Mouse (Mus musculus): Measurements from ENCODE around the gene Timmdc1. TPM values are rescaled to one million over a fixed set of nuclear protein-coding genes. Genes with fewer than 3 reads are reported as not detected.
A peak's percentile ranks its signal among the peaks of the same experiment; 100 is the strongest.
"Not testable (repeated sequence)": the region's sequence is repeated elsewhere in the genome, so short reads cannot be mapped to it uniquely, and the experiment has no call there.

Timmdc1 gene
- polyA plus RNA-seq, 1 experiment: 7.8 TPM

- DNase-seq (ENCODE audit: low read depth in 1 of 2, low spot score in 2 of 2): no peak
- 84% methylated on average over 3 of the region's 3 CpGs for WGBS
- Histone ChIP-seq H3K27me3 (ENCODE audit: control insufficient read depth, insufficient read depth, low read length) (no peaks in the 10 kb centered on the region), H3K27ac (ENCODE audit: insufficient read depth, low read length) (no peak overlapping the region), H3K4me1 (ENCODE audit: control insufficient read depth, insufficient read depth, insufficient read length) (peaks cover 3% of the 10 kb centered on the region; the same call in 1 of the 2 replicates), H3K36me3 (ENCODE audit: control insufficient read depth, insufficient read depth, low read length) (no peaks in the 10 kb centered on the region), H3K4me3 (ENCODE audit: extremely low read depth, insufficient read depth, insufficient read length) (no peak overlapping the region)
- TF ChIP-seq POLR2A (IDR thresholded peaks at IDR 0.05; ENCODE audit: low read depth, low read length): no peak
- TF ChIP-seq CTCF (IDR thresholded peaks at IDR 0.05; ENCODE audit: extremely low read depth, insufficient read depth, insufficient read length, insufficient replicate concordance): no peak
Measured at GRCm38 (mm10) chr16:38478296-38478695, 44.2 kb downstream of the Timmdc1 start.

GRCm38 (mm10) chr16:38477241-38477608, 45.2 kb downstream of the Timmdc1 start:
- WGBS: 68% methylated on average over 14 of the region's 14 CpGs

GRCm38 (mm10) chr16:38476312-38477240, 45.9 kb downstream of the Timmdc1 start:
- TF ChIP-seq POLR2A (IDR thresholded peaks at IDR 0.05; ENCODE audit: low read depth, low read length) (no peak), CTCF (IDR thresholded peaks at IDR 0.05; ENCODE audit: extremely low read depth, insufficient read depth, insufficient read length, insufficient replicate concordance) (no peak)
- Histone ChIP-seq H3K27ac (ENCODE audit: insufficient read depth, low read length) (peak overlapping the region; percentile 32; the same call in 1 of the 2 replicates), H3K4me3 (ENCODE audit: extremely low read depth, insufficient read depth, insufficient read length) (peak overlapping the region; percentile 58), H3K4me1 (ENCODE audit: control insufficient read depth, insufficient read depth, insufficient read length) (peaks cover 3% of the 10 kb centered on the region; the same call in 1 of the 2 replicates), H3K27me3 (ENCODE audit: control insufficient read depth, insufficient read depth, low read length) (no peaks in the 10 kb centered on the region), H3K36me3 (ENCODE audit: control insufficient read depth, insufficient read depth, low read length) (no peaks in the 10 kb centered on the region)
- WGBS: 8% methylated on average over 34 of the region's 34 CpGs
- no peak for DNase-seq (ENCODE audit: low read depth in 1 of 2, low spot score in 2 of 2)

More at GRCm38 (mm10) chr16:38477241-38477608, 45.2 kb downstream of the Timmdc1 start:
- peak overlapping the region; percentile 58; the same call in 1 of the 2 replicates for H3K4me3 ChIP-seq (ENCODE audit: extremely low read depth, insufficient read depth, insufficient read length)
- not testable (repeated sequence) for H3K27ac ChIP-seq (ENCODE audit: insufficient read depth, low read length); DNase-seq (ENCODE audit: low read depth in 1 of 2, low spot score in 2 of 2); H3K27me3 ChIP-seq (ENCODE audit: control insufficient read depth, insufficient read depth, low read length); H3K4me1 ChIP-seq (ENCODE audit: control insufficient read depth, insufficient read depth, insufficient read length); H3K36me3 ChIP-seq (ENCODE audit: control insufficient read depth, insufficient read depth, low read length)

GRCm38 (mm10) chr16:38475681-38476311, 46.7 kb downstream of the Timmdc1 start:
- Histone ChIP-seq H3K36me3 (ENCODE audit: control insufficient read depth, insufficient read depth, low read length) (no peaks in the 10 kb centered on the region), H3K4me1 (ENCODE audit: control insufficient read depth, insufficient read depth, insufficient read length) (peaks cover 3% of the 10 kb centered on the region; the same call in 1 of the 2 replicates), H3K4me3 (ENCODE audit: extremely low read depth, insufficient read depth, insufficient read length) (peak overlapping the region; percentile 58; the same call in 1 of the 2 replicates), H3K27me3 (ENCODE audit: control insufficient read depth, insufficient read depth, low read length) (no peaks in the 10 kb centered on the region), H3K27ac (ENCODE audit: insufficient read depth, low read length) (no peak overlapping the region)
- TF ChIP-seq POLR2A (IDR thresholded peaks at IDR 0.05; ENCODE audit: low read depth, low read length) (no peak), CTCF (IDR thresholded peaks at IDR 0.05; ENCODE audit: extremely low read depth, insufficient read depth, insufficient read length, insufficient replicate concordance) (no peak)
- WGBS: 37% methylated on average over 4 of the region's 4 CpGs
- DNase-seq (ENCODE audit: low read depth in 1 of 2, low spot score in 2 of 2): no peak

GRCm38 (mm10) chr16:38474677-38475286, 47.7 kb downstream of the Timmdc1 start:
- Histone ChIP-seq H3K4me3 (ENCODE audit: extremely low read depth, insufficient read depth, insufficient read length) (no peak overlapping the region), H3K36me3 (ENCODE audit: control insufficient read depth, insufficient read depth, low read length) (no peaks in the 10 kb centered on the region), H3K4me1 (ENCODE audit: control insufficient read depth, insufficient read depth, insufficient read length) (peaks cover 3% of the 10 kb centered on the region; the same call in 1 of the 2 replicates), H3K27ac (ENCODE audit: insufficient read depth, low read length) (no peak overlapping the region), H3K27me3 (ENCODE audit: control insufficient read depth, insufficient read depth, low read length) (no peaks in the 10 kb centered on the region)
- 67% methylated on average over 9 of the region's 9 CpGs for WGBS
- DNase-seq (ENCODE audit: low read depth in 1 of 2, low spot score in 2 of 2): no peak
- TF ChIP-seq CTCF (IDR thresholded peaks at IDR 0.05; ENCODE audit: extremely low read depth, insufficient read depth, insufficient read length, insufficient replicate concordance) (no peak), POLR2A (IDR thresholded peaks at IDR 0.05; ENCODE audit: low read depth, low read length) (no peak)

GRCm38 (mm10) chr16:38473661-38474060, 48.8 kb downstream of the Timmdc1 start:
- H3K36me3 ChIP-seq (ENCODE audit: control insufficient read depth, insufficient read depth, low read length): no peaks in the 10 kb centered on the region
- H3K4me1 ChIP-seq (ENCODE audit: control insufficient read depth, insufficient read depth, insufficient read length): peaks cover 3% of the 10 kb centered on the region; the same call in 1 of the 2 replicates
- WGBS: 82% methylated on average over 5 of the region's 5 CpGs
- DNase-seq (ENCODE audit: low read depth in 1 of 2, low spot score in 2 of 2): no peak
- TF ChIP-seq POLR2A (IDR thresholded peaks at IDR 0.05; ENCODE audit: low read depth, low read length) (no peak), CTCF (IDR thresholded peaks at IDR 0.05; ENCODE audit: extremely low read depth, insufficient read depth, insufficient read length, insufficient replicate concordance) (no peak)
- H3K27ac ChIP-seq (ENCODE audit: insufficient read depth, low read length): no peak overlapping the region
- no peaks in the 10 kb centered on the region for H3K27me3 ChIP-seq (ENCODE audit: control insufficient read depth, insufficient read depth, low read length)
- H3K4me3 ChIP-seq (ENCODE audit: extremely low read depth, insufficient read depth, insufficient read length): no peak overlapping the region

Measured in spleen, adult 2 months (tissue).